Mouse (Mus musculus) kidney, adult 8-10 months (tissue): Measurements from ENCODE around the gene Btbd35f29.
"Not testable (repeated sequence)": the region's sequence is repeated elsewhere in the genome, so short reads cannot be mapped to it uniquely, and the experiment has no call there.

Source experiments
- DNase-seq, 2 experiments: peaks; one replicate each; pipeline ENCODE4 v3.0.0; 2022

The Btbd35f29 gene

DNA sequence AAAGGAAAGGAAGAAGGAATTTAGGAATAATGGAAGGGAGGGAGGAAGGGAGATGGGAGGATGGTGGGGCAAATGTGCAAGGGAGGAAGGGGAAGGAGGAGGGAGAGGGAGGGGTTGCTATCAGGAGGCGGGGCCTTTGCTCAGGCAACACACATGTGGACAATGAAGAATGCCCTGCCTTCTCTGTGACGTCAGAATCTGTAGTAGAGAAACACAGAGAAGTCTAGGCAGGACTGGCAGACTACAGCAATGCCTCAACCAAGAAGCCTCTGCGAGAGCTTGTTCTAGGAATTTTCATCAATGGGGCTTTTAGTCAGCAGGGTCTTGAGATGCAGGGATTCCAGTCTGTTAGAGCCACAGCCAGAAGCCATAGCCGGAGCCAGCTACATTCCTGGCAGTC, at the start of gene Btbd35f29:
Gene Btbd35f29 (plus strand): TSS at position 301 of the 400 bp plus-strand sequence.
- DNase-seq: not testable (repeated sequence)

DNA sequence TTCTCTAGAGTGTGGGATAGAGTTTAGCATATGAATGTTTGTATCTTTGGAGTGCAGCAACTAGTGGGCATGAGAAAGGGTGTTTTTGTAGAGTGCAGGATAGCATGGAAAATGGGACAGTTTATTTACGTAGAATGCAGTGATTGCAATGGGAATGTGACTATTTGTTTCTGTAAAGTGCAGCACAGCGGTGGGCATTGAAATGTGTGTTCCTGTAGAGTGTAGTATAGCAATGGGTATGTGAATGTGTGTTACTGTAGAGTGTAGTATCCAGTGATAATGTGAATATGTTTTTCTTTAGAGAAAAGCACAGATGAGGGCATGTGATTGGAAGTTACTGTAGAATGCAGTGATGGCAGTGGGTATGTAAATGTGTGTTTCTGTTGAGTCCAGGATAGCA, 23.9 kb downstream of the Btbd35f29 start:
- DNase-seq: not testable (repeated sequence)

DNA sequence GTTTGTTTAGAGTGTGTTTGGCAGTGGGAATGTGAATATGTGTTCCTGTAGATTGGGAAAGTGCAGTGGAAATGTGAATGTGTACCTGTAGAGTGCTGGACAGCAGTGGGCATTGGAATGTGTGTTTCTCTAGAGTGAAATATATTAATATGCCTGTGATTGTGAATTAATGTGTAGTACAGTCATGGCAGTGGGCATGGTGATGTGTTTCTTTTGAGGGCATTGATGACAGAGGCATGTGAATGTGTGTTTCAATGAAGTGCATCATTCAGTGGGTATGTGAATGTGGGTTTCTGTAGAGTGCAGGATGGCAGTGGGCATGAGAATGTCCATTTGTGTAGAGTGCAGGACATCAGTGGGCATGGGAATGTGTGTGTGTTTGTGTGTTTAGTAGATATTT, 27.7 kb downstream of the Btbd35f29 start:
- DNase-seq: not testable (repeated sequence)

DNA sequence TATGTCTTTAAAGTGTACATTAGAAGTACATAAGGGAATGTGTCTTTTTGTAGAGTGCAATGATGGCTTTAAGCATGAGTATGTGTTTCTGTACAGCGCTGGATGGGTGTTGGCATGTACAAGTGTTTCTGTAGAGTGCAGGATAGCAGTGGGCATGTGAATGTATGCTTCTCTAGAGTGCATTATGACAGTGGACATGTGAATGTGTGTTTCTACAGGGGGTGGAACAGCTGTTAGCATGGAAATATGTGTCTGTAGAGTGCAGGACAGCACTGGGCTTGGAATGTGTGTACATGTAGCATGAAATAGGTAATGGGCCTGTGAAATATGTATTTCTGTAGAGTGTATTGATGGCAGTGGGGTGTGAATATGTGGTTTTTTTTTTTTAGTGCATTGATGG, 28.4 kb downstream of the Btbd35f29 start:
- not testable (repeated sequence) for DNase-seq

DNA sequence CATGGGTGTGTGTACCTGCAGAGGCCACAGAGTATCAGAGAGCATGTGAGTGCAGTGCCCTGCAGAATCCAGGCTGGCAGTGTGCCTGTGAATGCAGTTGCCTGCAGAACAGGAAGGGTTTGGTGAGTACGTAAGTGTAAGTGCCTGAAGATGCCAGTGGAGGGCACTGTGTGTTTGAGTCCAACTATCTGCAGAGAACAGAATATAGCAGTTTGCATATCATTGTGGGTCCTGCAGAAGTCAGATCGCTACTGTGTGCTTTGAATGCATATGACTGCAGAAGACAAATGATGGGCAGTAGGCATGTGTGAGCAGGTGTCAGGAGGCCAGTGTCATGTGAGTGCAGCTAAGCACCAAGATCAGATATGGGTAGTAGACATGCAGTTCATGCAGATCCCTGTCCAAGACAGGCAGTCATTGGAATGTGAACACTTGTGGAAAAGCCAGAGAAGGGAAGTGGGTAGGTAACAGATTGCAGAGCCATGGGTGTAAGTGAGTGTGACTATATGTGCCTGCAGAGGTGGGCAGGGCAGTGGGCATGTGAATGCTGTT, 41.1 kb downstream of the Btbd35f29 start:
- DNase-seq: not testable (repeated sequence)

DNA sequence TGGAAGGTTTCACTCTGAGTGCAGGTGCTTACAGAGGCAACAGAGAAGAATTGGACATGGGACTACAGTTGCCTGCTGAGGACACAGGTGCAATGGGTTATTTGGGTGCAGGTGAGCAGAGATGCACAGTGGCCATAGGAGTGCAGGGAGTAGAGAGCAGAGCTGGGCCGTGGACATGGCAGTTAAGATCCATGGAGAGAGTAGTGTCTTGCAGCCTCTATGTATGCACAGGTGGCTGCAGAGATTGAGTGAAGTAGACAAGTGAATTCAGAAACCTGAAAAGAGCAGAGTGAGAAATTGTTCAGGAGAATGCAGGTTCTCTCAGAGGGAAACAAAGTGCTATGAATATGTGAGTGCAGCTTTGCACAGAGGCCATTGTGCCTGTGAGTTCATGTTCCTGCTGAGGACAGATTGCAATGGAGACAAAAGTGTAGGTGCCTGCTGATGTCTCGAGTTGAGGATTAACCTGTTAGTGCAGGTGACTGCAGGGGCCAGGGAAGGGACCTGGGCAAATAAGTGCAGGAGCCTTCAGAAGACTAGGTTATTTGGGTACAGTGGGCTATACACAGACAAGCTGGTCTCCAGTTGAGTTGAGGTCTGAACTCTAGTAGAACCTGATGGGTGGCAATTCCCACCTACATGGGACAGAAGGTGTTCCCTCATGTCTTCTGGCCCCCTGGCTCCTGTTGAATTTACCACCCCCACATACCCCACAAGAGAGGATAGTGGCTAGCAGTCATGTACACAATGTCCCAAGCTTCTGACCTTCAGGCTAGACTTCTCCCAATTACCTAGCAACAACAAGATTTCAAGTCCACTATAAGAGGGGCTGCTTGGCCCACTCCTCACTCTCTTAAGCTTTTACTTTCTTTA, 42.2 kb downstream of the Btbd35f29 start:
- not testable (repeated sequence) for DNase-seq

DNA sequence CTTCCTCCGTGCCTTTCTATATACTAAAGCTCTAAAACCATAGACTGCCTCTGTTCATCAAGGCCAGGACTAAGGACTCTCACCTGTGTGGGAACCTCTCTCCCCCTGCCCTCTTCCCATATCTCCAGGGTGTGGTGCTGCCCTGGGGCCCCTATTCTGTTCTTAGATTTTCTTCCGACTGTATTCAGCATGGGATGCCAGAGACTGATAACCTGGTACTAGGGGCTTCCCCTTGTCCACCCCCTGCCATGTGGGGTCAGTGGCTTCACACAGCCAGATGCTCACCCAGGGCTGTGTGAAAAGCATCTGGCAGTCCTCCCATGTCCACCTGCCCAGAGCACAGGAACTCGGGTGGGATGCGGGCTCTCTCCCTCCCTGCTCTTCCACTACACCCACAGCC, 43.1 kb downstream of the Btbd35f29 start:
- not testable (repeated sequence) for DNase-seq

DNA sequence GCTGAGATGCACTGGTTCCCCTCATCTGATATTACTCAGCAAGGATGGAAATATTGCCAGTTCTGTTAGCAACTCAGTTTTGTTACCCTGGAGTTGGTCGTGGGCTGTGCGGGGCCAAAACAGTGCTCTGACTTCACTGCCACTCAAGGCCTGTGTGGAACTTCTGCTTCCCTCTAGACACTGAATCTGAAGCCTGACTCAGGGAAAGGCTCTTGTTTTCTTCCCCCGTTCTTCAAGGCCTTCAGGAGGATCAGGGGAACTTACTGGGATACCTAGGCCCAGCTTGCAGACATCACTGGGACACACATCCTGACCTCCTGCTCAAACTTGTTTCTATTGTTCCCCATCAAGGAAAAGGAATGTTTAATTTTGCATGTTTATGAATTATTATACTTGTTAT, 45.2 kb downstream of the Btbd35f29 start:
- DNase-seq: not testable (repeated sequence)

DNA sequence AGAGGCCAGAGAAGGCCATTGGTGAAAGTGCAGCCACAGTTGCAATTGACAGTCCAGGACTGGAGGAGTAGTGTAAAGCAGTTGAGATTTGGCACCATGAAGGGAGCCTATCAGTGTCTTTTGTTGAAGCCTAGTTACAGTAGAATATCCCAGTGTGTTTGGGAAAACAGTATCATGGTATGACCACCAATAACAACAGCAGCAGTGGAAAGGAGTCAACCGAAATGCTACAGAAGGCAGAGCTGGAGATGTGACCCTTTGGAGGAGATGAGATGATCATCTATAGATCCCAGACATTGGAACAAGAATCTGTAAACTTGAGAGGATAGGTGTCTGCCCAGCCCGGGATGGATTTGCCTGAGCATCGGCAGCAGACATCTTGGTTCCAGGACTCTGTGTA, 47.7 kb downstream of the Btbd35f29 start:
- not testable (repeated sequence) for DNase-seq
